Mouse (Mus musculus) liver, embryonic 11.5 days (tissue): ENCODE results near the gene Atic. TPM values are rescaled to one million over a fixed set of nuclear protein-coding genes. Genes with fewer than 3 reads are reported as not detected.

Source experiments
- ATAC-seq: fragments of 200-750 bp; cut with Nextera tagmentation; replicated peaks from 2 replicates; pipeline ENCODE4 v1.8.0; 2017; ENCODE audit warnings: moderate number of reproducible peaks, mild to moderate bottlenecking, moderate TSS enrichment, moderate library complexity; ENCODE audit not compliant: low FRiP score
- DNase-seq: peaks from one replicate; pipeline ENCODE4 v3.0.0-alpha.2; 2017; ENCODE audit warnings: low spot score
- H3K27ac ChIP-seq: fragments of 300-500 bp; sonication (generic); 2 replicates; pipeline ENCODE4 v1.5.1; 2014; ENCODE audit warnings: mild to moderate bottlenecking, low read depth, low read length, control low read depth
- H3K27me3 ChIP-seq: fragments of 300-500 bp; sonication (generic); replicated peaks from 2 replicates; pipeline ENCODE4 v1.6.1; 2014; ENCODE audit warnings: low read length, mixed read lengths; ENCODE audit not compliant: control insufficient read depth, insufficient read depth
- H3K36me3 ChIP-seq: fragments of 300-500 bp; sonication (generic); 2 replicates; pipeline ENCODE4 v1.6.1; 2014; ENCODE audit warnings: mild to moderate bottlenecking, low read length, moderate library complexity, mixed read lengths; ENCODE audit not compliant: control insufficient read depth, insufficient read depth
- H3K4me1 ChIP-seq: fragments of 300-500 bp; sonication (generic); replicated peaks from 2 replicates; pipeline ENCODE4 v1.6.1; 2014; ENCODE audit warnings: low read length, mixed read lengths; ENCODE audit not compliant: control insufficient read depth, insufficient read depth
- H3K4me2 ChIP-seq: fragments of 300-500 bp; sonication (generic); 2 replicates; pipeline ENCODE4 v1.6.1; 2014; ENCODE audit warnings: mild to moderate bottlenecking, control low read depth, moderate library complexity
- H3K4me3 ChIP-seq: fragments of 300-500 bp; sonication (generic); 2 replicates; pipeline ENCODE4 v1.5.1; 2014; ENCODE audit warnings: low read depth, low read length, control low read depth
- H3K9ac ChIP-seq: fragments of 300-500 bp; sonication (generic); 2 replicates; pipeline ENCODE4 v1.6.1; 2014; ENCODE audit warnings: low read depth, low read length, control low read depth
- H3K9me3 ChIP-seq: fragments of 300-500 bp; sonication (generic); 2 replicates; pipeline ENCODE4 v1.6.1; 2016; ENCODE audit warnings: low read length, inconsistent platforms, mixed read lengths; ENCODE audit not compliant: control insufficient read depth
- WGBS: fragments of 180-500 bp; shearing (Covaris S2); extraction: QIAGEN DNeasy Blood & Tissue Kit; methylation state at CpG from one replicate; pipeline ENCODE4 v1.1.7; 2014; 5-methylcytosine and 5-hydroxymethylcytosine counted together
- polyA plus RNA-seq: library from polyadenylated mRNA; unstranded; fragments of >200 nt; fragmentation: Nextera tagmentation; extraction: Ambion mirVana; gene quantifications from 2 replicates; pipeline ENCODE4 v1.2.1, GENCODE M21; 2014

Atic gene
- 52.8 and 68.8 TPM in 2 replicates for polyA plus RNA-seq

DNA sequence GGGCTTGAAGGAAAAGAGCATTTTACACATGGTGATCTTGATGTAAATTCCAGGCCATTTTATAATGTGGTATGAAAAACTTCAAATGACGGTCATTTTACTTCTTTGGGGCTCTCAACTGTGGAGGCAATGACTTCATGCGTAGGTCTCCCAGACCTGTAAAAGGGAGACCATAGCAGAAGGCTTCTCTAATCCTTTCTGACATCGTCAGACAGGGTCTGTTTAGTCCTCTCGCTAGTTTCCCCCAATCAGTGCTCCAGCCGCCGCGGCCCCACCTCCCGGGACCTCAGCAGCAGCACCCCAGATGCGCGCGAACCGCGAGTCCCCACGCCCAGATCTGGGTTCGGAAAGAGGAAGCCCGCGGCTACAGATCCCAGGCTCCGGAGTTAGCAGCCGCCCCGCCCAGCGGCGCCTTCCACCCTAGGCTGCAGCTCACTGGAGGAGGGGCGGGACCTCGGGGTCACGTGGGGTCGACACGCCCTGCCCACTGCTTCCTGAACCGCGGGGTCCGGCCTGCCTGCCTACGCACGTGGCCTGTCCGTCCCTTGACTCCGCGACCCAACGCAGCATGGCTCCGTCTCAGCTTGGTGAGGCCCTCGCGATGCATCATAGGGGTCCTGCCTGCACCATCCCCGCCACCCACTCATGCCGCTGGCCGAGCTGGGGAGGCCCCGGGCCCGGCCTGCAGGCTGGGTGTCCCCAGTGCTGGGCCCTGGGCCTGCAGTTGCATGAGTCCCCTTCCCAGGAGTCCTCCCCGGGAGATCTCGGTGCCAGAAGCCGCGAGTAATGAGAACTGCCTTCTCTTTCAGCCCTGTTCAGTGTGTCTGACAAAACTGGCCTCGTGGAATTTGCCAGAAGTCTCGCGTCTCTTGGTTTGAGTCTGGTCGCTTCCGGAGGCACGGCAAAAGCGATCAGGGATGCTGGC, at the start of gene Atic:
Atic (plus strand) TSS at position 463 of the 925 bp plus-strand sequence.
- DNase-seq (peak; percentile 94), ATAC-seq (peak; percentile 100)
- peaks cover 22% of the 10 kb centered on the region for H3K36me3 ChIP-seq
- WGBS: under 1% methylated on average over 53 of the region's 55 CpGs
- peak within 1 kb of the TSS; percentile 87 for H3K4me2 ChIP-seq
- peak within 1 kb of the TSS; percentile 91 for H3K9ac ChIP-seq
- H3K9me3 ChIP-seq: no peaks in the 10 kb centered on the region
- peak within 1 kb of the TSS; percentile 79 for H3K27ac ChIP-seq
- H3K4me1 ChIP-seq: peaks cover 13% of the 10 kb centered on the region
- H3K27me3 ChIP-seq: no peaks in the 10 kb centered on the region
- peak within 1 kb of the TSS; percentile 79 for H3K4me3 ChIP-seq

GRCm38 (mm10) chr1:71507251-71507650, 49.7 kb upstream of the Atic start:
- DNase-seq: no peak
- Histone ChIP-seq H3K4me3 (no peak overlapping the region), H3K27ac (no peak overlapping the region), H3K9ac (no peak overlapping the region), H3K36me3 (no peaks in the 10 kb centered on the region), H3K4me1 (no peaks in the 10 kb centered on the region), H3K9me3 (no peaks in the 10 kb centered on the region), H3K4me2 (no peak overlapping the region), H3K27me3 (no peaks in the 10 kb centered on the region)
- ATAC-seq: no peak
- WGBS: 41% methylated on average over 9 of the region's 9 CpGs

- no peak for ATAC-seq
- WGBS: 79% methylated on average over 4 of the region's 4 CpGs
- H3K27me3 ChIP-seq: no peaks in the 10 kb centered on the region
These were observed 41.9 kb upstream of the Atic start for GRCm38 (mm10) chr1:71515041-71515440.

DNA sequence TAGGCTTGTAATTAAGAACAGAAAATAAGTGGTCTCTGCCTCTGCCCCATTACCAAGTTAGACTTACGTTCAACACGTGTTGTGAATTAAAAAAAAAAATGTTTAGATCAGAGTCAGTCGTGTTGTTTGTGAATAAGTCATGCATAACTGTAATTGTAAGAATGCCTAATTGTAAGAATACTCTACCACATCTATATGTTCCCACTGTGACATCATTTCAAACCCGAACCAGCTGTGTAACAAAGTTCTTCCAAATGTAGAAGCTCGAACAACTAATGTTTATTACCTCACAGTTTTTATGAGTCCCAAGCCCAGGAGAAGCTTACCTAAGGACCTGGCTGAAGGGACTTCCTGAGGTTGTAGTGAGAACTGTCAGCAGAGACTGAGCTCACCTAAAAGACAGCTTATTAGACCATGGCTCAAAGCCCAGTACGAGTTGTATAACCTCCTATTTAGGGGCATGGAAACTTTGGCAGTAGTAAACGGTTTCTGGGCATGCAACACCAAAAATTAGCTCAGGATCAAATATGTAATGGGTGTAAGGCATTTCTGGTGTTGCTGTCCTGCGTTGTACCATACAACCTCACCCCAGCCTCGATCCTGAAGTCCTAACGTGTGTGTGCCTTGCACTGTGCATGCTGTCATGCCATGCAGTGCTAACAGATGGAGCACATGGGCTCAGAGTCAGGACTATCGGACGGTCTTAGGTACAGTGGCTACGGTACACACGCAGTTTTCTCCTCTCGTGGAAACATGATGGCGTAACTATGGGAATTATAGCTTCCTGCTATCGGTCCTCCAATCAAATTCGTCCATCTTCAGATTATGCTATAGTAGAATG, 27.9 kb upstream of the Atic start:
- no peaks in the 10 kb centered on the region for H3K36me3 ChIP-seq
- H3K9ac ChIP-seq: no peak overlapping the region
- H3K9me3 ChIP-seq: no peaks in the 10 kb centered on the region
- H3K27me3 ChIP-seq: no peaks in the 10 kb centered on the region
- no peak overlapping the region for H3K4me2 ChIP-seq
- no peak overlapping the region for H3K27ac ChIP-seq
- no peaks in the 10 kb centered on the region for H3K4me1 ChIP-seq
- no peak overlapping the region for H3K4me3 ChIP-seq
- DNase-seq (no peak), ATAC-seq (no peak)
- WGBS: 83% methylated on average over 18 of the region's 18 CpGs

More at GRCm38 (mm10) chr1:71515041-71515440, 41.9 kb upstream of the Atic start:
- Histone ChIP-seq H3K4me2 (no peak overlapping the region), H3K4me3 (no peak overlapping the region), H3K27ac (no peak overlapping the region), H3K9me3 (no peaks in the 10 kb centered on the region), H3K4me1 (no peaks in the 10 kb centered on the region), H3K36me3 (no peaks in the 10 kb centered on the region), H3K9ac (no peak overlapping the region)
- DNase-seq: no peak

DNA sequence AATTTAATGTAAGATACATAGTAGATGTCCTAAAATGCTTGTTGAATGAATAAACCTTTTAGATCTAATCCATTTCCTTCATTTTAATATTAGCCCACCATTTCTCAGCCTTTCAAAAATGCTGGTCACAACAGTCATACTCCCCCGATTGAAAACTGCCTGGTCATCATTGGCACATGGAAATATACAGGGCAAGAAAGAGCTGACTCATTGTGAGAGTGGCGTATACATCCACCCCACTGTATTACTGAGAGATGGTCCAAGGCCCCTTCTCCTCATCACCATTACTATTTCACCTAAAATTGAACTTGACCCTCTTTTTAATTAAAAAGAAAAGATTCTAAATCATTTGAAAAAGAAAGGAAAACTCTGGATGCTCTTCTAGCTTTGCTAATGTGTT, 26.2 kb upstream of the Atic start:
- Histone ChIP-seq H3K9me3 (no peaks in the 10 kb centered on the region), H3K27ac (no peak overlapping the region), H3K27me3 (no peaks in the 10 kb centered on the region), H3K36me3 (no peaks in the 10 kb centered on the region), H3K9ac (no peak overlapping the region), H3K4me1 (no peaks in the 10 kb centered on the region), H3K4me3 (no peak overlapping the region), H3K4me2 (no peak overlapping the region)
- 51% methylated on average over 2 of the region's 2 CpGs for WGBS
- no peak for DNase-seq
- no peak for ATAC-seq

DNA sequence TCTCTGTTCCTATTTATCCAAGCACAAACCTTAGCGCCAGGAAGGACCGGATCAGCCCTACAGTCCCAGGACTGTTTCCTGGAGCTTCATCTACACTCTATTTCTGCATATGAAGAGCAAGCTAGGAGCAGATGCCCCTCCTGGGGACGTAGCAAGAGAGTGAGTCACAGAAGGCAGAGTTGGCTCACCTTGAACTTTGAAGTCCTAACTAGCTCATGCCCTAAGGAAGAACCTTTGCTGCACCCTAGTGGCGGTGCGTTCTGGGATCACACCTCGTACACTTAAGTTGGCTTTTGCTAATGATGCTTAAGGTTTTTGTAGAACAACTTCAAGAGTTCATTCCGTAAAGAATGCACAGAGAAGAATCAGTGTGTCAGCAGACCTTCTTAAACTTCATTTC, 25.3 kb upstream of the Atic start:
- no peak overlapping the region for H3K27ac ChIP-seq
- WGBS: 24% methylated on average over 7 of the region's 7 CpGs
- H3K9me3 ChIP-seq: no peaks in the 10 kb centered on the region
- no peak overlapping the region for H3K9ac ChIP-seq
- DNase-seq (no peak), ATAC-seq (no peak)
- H3K27me3 ChIP-seq: no peaks in the 10 kb centered on the region
- H3K4me1 ChIP-seq: no peaks in the 10 kb centered on the region
- H3K36me3 ChIP-seq: no peaks in the 10 kb centered on the region
- H3K4me3 ChIP-seq: no peak overlapping the region
- no peak overlapping the region for H3K4me2 ChIP-seq

GRCm38 (mm10) chr1:71539641-71540040, 17.3 kb upstream of the Atic start:
- Histone ChIP-seq H3K9ac (no peak overlapping the region), H3K4me2 (no peak overlapping the region), H3K27ac (no peak overlapping the region), H3K4me1 (no peaks in the 10 kb centered on the region), H3K9me3 (no peaks in the 10 kb centered on the region), H3K4me3 (no peak overlapping the region), H3K36me3 (no peaks in the 10 kb centered on the region), H3K27me3 (no peaks in the 10 kb centered on the region)
- no peak for DNase-seq
- no peak for ATAC-seq
- WGBS: 79% methylated on average over 4 of the region's 4 CpGs

- DNase-seq (no peak), ATAC-seq (no peak)
- Histone ChIP-seq H3K36me3 (no peaks in the 10 kb centered on the region), H3K4me1 (no peaks in the 10 kb centered on the region), H3K9ac (no peak overlapping the region), H3K27ac (no peak overlapping the region), H3K27me3 (no peaks in the 10 kb centered on the region), H3K9me3 (no peaks in the 10 kb centered on the region), H3K4me3 (no peak overlapping the region), H3K4me2 (no peak overlapping the region)
- WGBS: 94% methylated on average over 3 of the region's 3 CpGs
These were observed 16.5 kb upstream of the Atic start for GRCm38 (mm10) chr1:71540437-71540836.
